Comparison of ENCODE assay signal across 22 mouse cellular contexts in the genomic region with DNA sequence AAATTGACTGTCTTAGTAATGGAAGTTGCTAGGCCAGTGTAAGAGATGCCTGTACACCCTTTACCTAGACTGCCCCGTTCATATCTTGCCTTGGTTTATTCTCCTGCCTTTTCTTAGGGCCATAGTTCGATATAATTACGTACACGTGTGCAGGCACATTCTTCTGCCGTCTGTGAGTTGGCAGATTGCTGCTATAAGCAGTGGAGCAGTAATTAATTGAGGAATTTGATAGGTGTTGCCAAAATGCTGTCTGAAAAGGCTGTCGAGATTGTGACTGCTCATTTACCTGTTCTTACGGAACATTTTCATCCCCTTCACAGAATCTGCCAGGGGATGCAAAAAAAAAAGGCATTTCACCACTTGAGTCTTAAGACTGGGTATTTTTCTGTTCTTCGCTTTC.
DNase-seq lines count a peak whose midpoint lies in the region; ATAC-seq and TF ChIP-seq lines count a peak whose summit lies in the region.
"Had no signal": no experiment of that assay in that cellular context is flagged by ENCODE, and none has a peak within 500 bp of the region (broad histone marks: within the 10 kb centered on the region; RNA-seq: fewer than 3 reads in every experiment).

No protein-coding gene starts in this region.

- H3K4me1 ChIP-seq in forebrain, embryonic 13.5 days = peaks cover 9% of the 10 kb centered on the region; the same call in 1 of the 2 replicates
- no peaks in the 10 kb centered on the region for H3K4me1 ChIP-seq in forebrain, embryonic 10.5 days
- no peaks in the 10 kb centered on the region for H3K4me1 ChIP-seq in testis, adult 2 months (ENCODE audit: control insufficient read depth, insufficient read depth, low read length)
- peaks cover 9% of the 10 kb centered on the region for H3K4me1 ChIP-seq in forebrain, embryonic 15.5 days
- peaks cover 3% of the 10 kb centered on the region; the same call in 1 of the 2 replicates for H3K4me1 ChIP-seq in thymus, adult 2 months (replicated peaks; ENCODE audit: control insufficient read depth, insufficient read depth, low read length)
- H3K4me1 ChIP-seq: hindbrain, embryonic 15.5 days had no signal

- H3K9me3 ChIP-seq in forebrain, embryonic 13.5 days (replicated peaks) = no peaks in the 10 kb centered on the region
- no peaks in the 10 kb centered on the region for H3K9me3 ChIP-seq in forebrain, embryonic 10.5 days
- H3K9me3 ChIP-seq in forebrain, embryonic 15.5 days = no peaks in the 10 kb centered on the region
- H3K9me3 ChIP-seq: embryonic facial prominence, embryonic 13.5 days; hindbrain, embryonic 12.5 days; hindbrain, embryonic 15.5 days had no signal

- no peak for TF ChIP-seq CTCF in testis, adult 2 months (IDR thresholded peaks at IDR 0.05; ENCODE audit: control insufficient read depth, insufficient read depth, insufficient replicate concordance, low read depth, low read length)
- TF ChIP-seq CTCF in thymus, adult 2 months (IDR thresholded peaks at IDR 0.05; ENCODE audit: borderline replicate concordance, control insufficient read depth, extremely low read depth, insufficient read depth, low read length, poor library complexity) = no peak

- no peak overlapping the region for H3K4me2 ChIP-seq in forebrain, embryonic 13.5 days
- H3K4me2 ChIP-seq in forebrain, embryonic 15.5 days (replicated peaks) = no peak overlapping the region
- H3K4me2 ChIP-seq: embryonic facial prominence, embryonic 13.5 days; heart, embryonic 11.5 days; hindbrain, embryonic 12.5 days; hindbrain, embryonic 15.5 days had no signal

- WGBS in forebrain, embryonic 13.5 days = 48% methylated on average over 8 of the region's 8 CpGs
- WGBS in forebrain, embryonic 10.5 days = 89% methylated on average over 8 of the region's 8 CpGs
- WGBS in forebrain, embryonic 15.5 days = 37% methylated on average over 8 of the region's 8 CpGs
- WGBS in thymus, adult 2 months = 91% methylated on average over 8 of the region's 8 CpGs

- no peak overlapping the region for H3K4me3 ChIP-seq in forebrain, embryonic 13.5 days
- no peak overlapping the region for H3K4me3 ChIP-seq in forebrain, embryonic 10.5 days
- 0 out of 2 replicates have a peak overlapping the region, but pooled peaks have one; percentile 1 for H3K4me3 ChIP-seq in testis, adult 2 months (ENCODE audit: control insufficient read depth, low read depth, low read length)
- H3K4me3 ChIP-seq in forebrain, embryonic 15.5 days = no peak overlapping the region
- no peak overlapping the region for H3K4me3 ChIP-seq in thymus, adult 2 months (ENCODE audit: control insufficient read depth, insufficient read depth, low read length)
- H3K4me3 ChIP-seq: embryonic facial prominence, embryonic 13.5 days; hindbrain, embryonic 12.5 days; hindbrain, embryonic 15.5 days had no signal

- H3K9ac ChIP-seq in forebrain, embryonic 13.5 days = no peak overlapping the region
- no peak overlapping the region for H3K9ac ChIP-seq in forebrain, embryonic 15.5 days (replicated peaks)
- H3K9ac ChIP-seq: embryonic facial prominence, embryonic 13.5 days; hindbrain, embryonic 12.5 days; hindbrain, embryonic 15.5 days had no signal

- ATAC-seq in forebrain, embryonic 13.5 days = peak; percentile 50; the same call in 1 of the 2 replicates
- peak; percentile 32; the same call in 1 of the 2 replicates for ATAC-seq in forebrain, embryonic 15.5 days (replicated peaks)
- ATAC-seq in frontal cortex, adult (ENCODE audit: low TSS enrichment) = no peak
- ATAC-seq: CD4-positive, CD25-positive, alpha-beta regulatory T cell, adult 4 months; intestine, postnatal 0 days had no signal

- H3K36me3 ChIP-seq in forebrain, embryonic 13.5 days (ENCODE audit: poor library complexity, severe bottlenecking) = peaks cover 20% of the 10 kb centered on the region; the same call in 1 of the 2 replicates
- peaks cover 66% of the 10 kb centered on the region for H3K36me3 ChIP-seq in forebrain, embryonic 10.5 days (replicated peaks)
- no peaks in the 10 kb centered on the region for H3K36me3 ChIP-seq in testis, adult 2 months (ENCODE audit: control insufficient read depth, insufficient read depth, low read length)
- no peaks in the 10 kb centered on the region for H3K36me3 ChIP-seq in forebrain, embryonic 15.5 days
- H3K36me3 ChIP-seq in thymus, adult 2 months (ENCODE audit: control insufficient read depth, insufficient read depth, low read length) = no peaks in the 10 kb centered on the region
- H3K36me3 ChIP-seq: hindbrain, embryonic 15.5 days had no signal

- no peak for TF ChIP-seq POLR2A in testis, adult 2 months (IDR thresholded peaks at IDR 0.05; ENCODE audit: control insufficient read depth, low read depth, low read length)
- TF ChIP-seq POLR2A in thymus, adult 2 months (IDR thresholded peaks at IDR 0.05; ENCODE audit: control insufficient read depth, extremely low read depth, insufficient read depth, low read length, poor library complexity) = no peak

- no peak overlapping the region for H3K27ac ChIP-seq in forebrain, embryonic 13.5 days
- no peak overlapping the region for H3K27ac ChIP-seq in forebrain, embryonic 10.5 days
- H3K27ac ChIP-seq in testis, adult 2 months (ENCODE audit: control insufficient read depth, insufficient read depth, low read depth, low read length) = no peak overlapping the region
- no peak overlapping the region for H3K27ac ChIP-seq in forebrain, embryonic 15.5 days (replicated peaks)
- H3K27ac ChIP-seq in thymus, adult 2 months (ENCODE audit: control insufficient read depth, insufficient read depth, low read length) = no peak overlapping the region
- H3K27ac ChIP-seq: embryonic facial prominence, embryonic 13.5 days; hindbrain, embryonic 12.5 days; hindbrain, embryonic 15.5 days had no signal

- no peak for DNase-seq in forebrain, embryonic 10.5 days (ENCODE audit: extremely low spot score, low spot score)
- no peak for DNase-seq in testis, postnatal 10 days (ENCODE audit: low spot score)
- DNase-seq in thymus, adult 2 months = no peak
- DNase-seq: adrenal gland, postnatal 10 days; adrenal gland, postnatal 36 days; cerebellum, adult 11 months; cerebellum, adult 2 months; cerebellum, adult 9-11 months; cerebellum, postnatal 25 days; gastrocnemius, postnatal 10 days; heart, adult 11 months; kidney, adult 2 months had no signal

- no peaks in the 10 kb centered on the region for H3K27me3 ChIP-seq in forebrain, embryonic 13.5 days
- no peaks in the 10 kb centered on the region for H3K27me3 ChIP-seq in forebrain, embryonic 10.5 days (ENCODE audit: poor library complexity, severe bottlenecking)
- H3K27me3 ChIP-seq in testis, adult 2 months (ENCODE audit: control insufficient read depth, insufficient read depth, low read length) = no peaks in the 10 kb centered on the region
- H3K27me3 ChIP-seq in forebrain, embryonic 15.5 days = no peaks in the 10 kb centered on the region
- H3K27me3 ChIP-seq in thymus, adult 2 months (ENCODE audit: control insufficient read depth, insufficient read depth, low read length) = no peaks in the 10 kb centered on the region
- H3K27me3 ChIP-seq: embryonic facial prominence, embryonic 13.5 days; hindbrain, embryonic 12.5 days; hindbrain, embryonic 15.5 days had no signal
